Comparison of ENCODE assay signal across 16 mouse cellular contexts in genomic region chr7:73646711-73647110, GRCm38 (mm10).
DNase-seq lines count a peak whose midpoint lies in the region; ATAC-seq and TF ChIP-seq lines count a peak whose summit lies in the region.
"Had no signal": no experiment of that assay in that cellular context is flagged by ENCODE, and none has a peak within 500 bp of the region (broad histone marks: within the 10 kb centered on the region; RNA-seq: fewer than 3 reads in every experiment).

No protein-coding gene starts in this region.

- no peak for TF ChIP-seq CTCF in cortical plate, adult 2 months (IDR thresholded peaks at IDR 0.05; ENCODE audit: extremely low read depth, insufficient read depth, low read length)

- WGBS in hindbrain, embryonic 13.5 days, result 46% methylated on average over 5 of the region's 5 CpGs
- WGBS in hindbrain, embryonic 11.5 days, result 63% methylated on average over 5 of the region's 5 CpGs

- 0 out of 2 replicates have a peak, but pooled peaks cover 2% of the 10 kb centered on the region for H3K27me3 ChIP-seq in hindbrain, embryonic 13.5 days
- no peaks in the 10 kb centered on the region for H3K27me3 ChIP-seq in hindbrain, embryonic 11.5 days (ENCODE audit: control insufficient read depth, insufficient read depth, low read length)
- H3K27me3 ChIP-seq: heart, embryonic 15.5 days; liver, embryonic 15.5 days had no signal

- H3K9ac ChIP-seq in hindbrain, embryonic 13.5 days, result no peak overlapping the region
- no peak overlapping the region for H3K9ac ChIP-seq in hindbrain, embryonic 11.5 days (ENCODE audit: low read depth, low read length)
- H3K9ac ChIP-seq: heart, embryonic 15.5 days; liver, embryonic 15.5 days had no signal

- no peak overlapping the region for H3K4me2 ChIP-seq in hindbrain, embryonic 13.5 days
- no peak overlapping the region for H3K4me2 ChIP-seq in hindbrain, embryonic 11.5 days (replicated peaks; ENCODE audit: low read depth, low read length)
- H3K4me2 ChIP-seq: heart, embryonic 15.5 days; liver, embryonic 15.5 days had no signal

- H3K27ac ChIP-seq in hindbrain, embryonic 13.5 days, result peak overlapping the region; percentile 6; the same call in 1 of the 2 replicates
- H3K27ac ChIP-seq in hindbrain, embryonic 11.5 days (ENCODE audit: low read depth, low read length), result no peak overlapping the region
- peak overlapping the region; percentile 53; the same call in 1 of the 2 replicates for H3K27ac ChIP-seq in cortical plate, adult 2 months (ENCODE audit: insufficient read depth, low read length)
- H3K27ac ChIP-seq: gastrocnemius, adult 2 months; heart, embryonic 15.5 days; liver, embryonic 15.5 days had no signal

- ATAC-seq in hindbrain, embryonic 13.5 days (ENCODE audit: low FRiP score), result peak; percentile 68; the same call in 1 of the 2 replicates
- ATAC-seq in hindbrain, embryonic 11.5 days (ENCODE audit: low FRiP score), result no peak
- 0 out of 2 replicates have a peak, but pooled peaks have one; percentile 55 for ATAC-seq in megakaryocyte-erythroid progenitor cell, adult 5-6 weeks (replicated peaks; ENCODE audit: low FRiP score, low TSS enrichment, poor library complexity, severe bottlenecking)
- ATAC-seq: CD4-positive, CD25-positive, alpha-beta regulatory T cell, adult 4 months; intestine, embryonic 16.5 days had no signal

- TF ChIP-seq POLR2A in cortical plate, adult 2 months (IDR thresholded peaks at IDR 0.05; ENCODE audit: extremely low read depth, insufficient read depth, low read length), result no peak

- H3K9me3 ChIP-seq in hindbrain, embryonic 13.5 days, result 0 out of 2 replicates have a peak, but pooled peaks cover 4% of the 10 kb centered on the region
- no peaks in the 10 kb centered on the region for H3K9me3 ChIP-seq in hindbrain, embryonic 11.5 days (ENCODE audit: control insufficient read depth, low read length)
- H3K9me3 ChIP-seq: heart, embryonic 15.5 days; liver, embryonic 15.5 days had no signal

- H3K4me3 ChIP-seq in hindbrain, embryonic 13.5 days, result no peak overlapping the region
- H3K4me3 ChIP-seq in hindbrain, embryonic 11.5 days (ENCODE audit: low read depth, low read length), result no peak overlapping the region
- H3K4me3 ChIP-seq in cortical plate, adult 2 months (ENCODE audit: insufficient read depth, low read length), result no peak overlapping the region
- H3K4me3 ChIP-seq: gastrocnemius, adult 2 months; heart, embryonic 15.5 days; liver, embryonic 15.5 days had no signal

- H3K36me3 ChIP-seq in hindbrain, embryonic 13.5 days, result no peaks in the 10 kb centered on the region
- H3K36me3 ChIP-seq in hindbrain, embryonic 11.5 days (ENCODE audit: control insufficient read depth, insufficient read depth, low read length), result no peaks in the 10 kb centered on the region
- H3K36me3 ChIP-seq: heart, embryonic 15.5 days; liver, embryonic 15.5 days had no signal

- DNase-seq in hindbrain, embryonic 11.5 days (ENCODE audit: low spot score), result no peak
- DNase-seq in ES-CJ7 (ENCODE audit: low read depth, low spot score), result peak; percentile 44
- DNase-seq in adrenal gland, adult 8-10 months, result no peak
- no peak for DNase-seq in cerebellum, adult 11-12 months
- DNase-seq in left cerebral cortex, postnatal 36 days (ENCODE audit: low spot score in 2 of 2), result no peak
- DNase-seq: cerebellum, postnatal 25 days; gastrocnemius, adult 2 months; kidney, postnatal 4 days; spleen, adult 18-20 months had no signal

- H3K4me1 ChIP-seq in hindbrain, embryonic 13.5 days (replicated peaks), result peaks cover 3% of the 10 kb centered on the region; the same call in 1 of the 2 replicates
- H3K4me1 ChIP-seq in hindbrain, embryonic 11.5 days (replicated peaks; ENCODE audit: control insufficient read depth, insufficient read depth, low read length), result no peaks in the 10 kb centered on the region
- H3K4me1 ChIP-seq in cortical plate, adult 2 months (ENCODE audit: control insufficient read depth, insufficient read depth, low read length), result 0 out of 2 replicates have a peak, but pooled peaks cover 1% of the 10 kb centered on the region
- H3K4me1 ChIP-seq: liver, embryonic 15.5 days had no signal

- intact Hi-C loops in left cerebral cortex, postnatal 36 days (cut with DNase I), result loop anchor here (10.0 kb wide), 1 partner anchor 1252 kb away; no protein-coding TSS in a partner anchor
